Mouse (Mus musculus): ENCODE measurements around the gene Gpc3.

DNA sequence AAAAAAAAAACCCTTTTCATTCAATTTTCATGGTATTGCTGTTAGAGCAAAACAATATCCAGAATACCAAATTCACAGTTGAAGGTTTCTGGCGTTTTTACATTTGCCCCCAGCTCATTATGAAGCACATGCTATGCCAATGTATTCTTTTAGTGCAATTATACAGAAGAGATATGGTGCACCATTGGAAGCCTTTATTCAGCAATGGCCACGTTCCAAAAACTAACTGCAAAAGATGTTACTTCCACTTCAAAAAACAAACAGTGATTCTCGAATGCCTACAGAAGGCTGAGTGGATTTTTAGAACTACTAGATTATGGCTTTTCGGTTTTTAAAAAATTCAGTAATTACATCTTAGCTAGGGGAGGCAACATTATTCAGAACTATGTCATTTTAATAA, 124.3 kb downstream of the Gpc3 start:
- no peak for TF ChIP-seq POLR2A (IDR thresholded peaks at IDR 0.05; ENCODE audit: insufficient read depth, low read depth, low read length)
- TF ChIP-seq CTCF (IDR thresholded peaks at IDR 0.05; ENCODE audit: insufficient read depth, low read depth, low read length) = no peak

Measured in olfactory bulb, adult 2 months (tissue).